Mouse (Mus musculus) heart, embryonic 11.5 days (tissue): ENCODE data around the gene Plpp2. TPM values are rescaled to one million over a fixed set of nuclear protein-coding genes. Genes with fewer than 3 reads are reported as not detected.

Source experiments
- ATAC-seq: fragments of 200-750 bp; cut with Nextera tagmentation; replicated peaks from 2 replicates; pipeline ENCODE4 v1.8.0; 2017; ENCODE audit warnings: moderate library complexity; ENCODE audit not compliant: insufficient number of reproducible peaks, low FRiP score, low TSS enrichment
- H3K27ac ChIP-seq: fragments of 300-500 bp; sonication (generic); 2 replicates; pipeline ENCODE4 v1.5.1; 2014; ENCODE audit warnings: mild to moderate bottlenecking, low read depth, low read length
- H3K27me3 ChIP-seq: fragments of 300-500 bp; sonication (generic); 2 replicates; pipeline ENCODE4 v1.6.1; 2014; ENCODE audit warnings: mild to moderate bottlenecking, low read length, mixed read lengths; ENCODE audit not compliant: control insufficient read depth, insufficient read depth
- H3K36me3 ChIP-seq: fragments of 300-500 bp; sonication (generic); 2 replicates; pipeline ENCODE4 v1.6.1; 2014; ENCODE audit warnings: mild to moderate bottlenecking, low read length, moderate library complexity, mixed read lengths; ENCODE audit not compliant: control insufficient read depth, insufficient read depth
- H3K4me1 ChIP-seq: fragments of 300-500 bp; sonication (generic); 2 replicates; pipeline ENCODE4 v1.6.1; 2014; ENCODE audit warnings: low read length; ENCODE audit not compliant: control insufficient read depth, insufficient read depth
- H3K4me2 ChIP-seq: fragments of 300-500 bp; sonication (generic); 2 replicates; pipeline ENCODE4 v1.6.1; 2014; ENCODE audit warnings: mild to moderate bottlenecking, moderate library complexity
- H3K4me3 ChIP-seq: fragments of 300-500 bp; sonication (generic); 2 replicates; pipeline ENCODE4 v1.5.1; 2014; ENCODE audit warnings: low read depth, low read length
- H3K9ac ChIP-seq: fragments of 300-500 bp; sonication (generic); 2 replicates; pipeline ENCODE4 v1.6.1; 2014; ENCODE audit warnings: mild to moderate bottlenecking, low read depth, low read length, moderate library complexity
- H3K9me3 ChIP-seq: fragments of 300-500 bp; sonication (generic); replicated peaks from 2 replicates; pipeline ENCODE4 v1.6.1; 2016; ENCODE audit warnings: low read length; ENCODE audit not compliant: control insufficient read depth
- WGBS: fragments of 180-500 bp; shearing (Covaris S2); extraction: QIAGEN DNeasy Blood & Tissue Kit; methylation state at CpG from one replicate; pipeline ENCODE4 v1.1.7; 2014; ENCODE audit not compliant: insufficient replicate concordance; 5-methylcytosine and 5-hydroxymethylcytosine counted together
- microRNA-seq: library from miRNA; unstranded; fragments of <30 nt; microRNA quantifications from one replicate; pipeline ENCODE4, GENCODE M21; 2016; ENCODE audit warnings: borderline number of aligned reads
- polyA plus RNA-seq: library from polyadenylated mRNA; unstranded; fragments of >200 nt; fragmentation: Nextera tagmentation; extraction: Ambion mirVana; gene quantifications from 2 replicates; pipeline ENCODE4 v1.2.1, GENCODE M21; 2014

The Plpp2 gene
- polyA plus RNA-seq, 1 experiment from 2014 or later: 14.2 TPM

DNA sequence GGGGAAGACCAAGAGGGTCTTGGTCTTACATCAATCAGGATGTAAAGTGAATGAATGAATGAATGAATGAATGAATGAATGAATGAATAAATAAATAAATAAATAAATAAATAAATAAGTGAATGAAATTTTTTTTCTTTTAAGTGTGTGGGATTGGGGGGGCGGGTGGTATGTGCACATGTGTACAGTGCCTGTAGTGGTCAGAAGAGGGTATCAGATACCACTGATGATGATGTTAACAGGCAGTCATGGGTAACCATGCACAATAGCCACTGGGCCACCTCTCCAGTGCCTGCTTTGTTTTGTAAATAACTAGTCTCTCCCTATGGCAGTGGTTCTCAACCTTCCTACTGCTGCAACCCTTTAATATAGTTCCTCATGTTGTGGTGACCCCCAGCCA, 9.2 kb downstream of the Plpp2 start:
- Histone ChIP-seq H3K27me3 (no peaks in the 10 kb centered on the region), H3K27ac (no peak overlapping the region), H3K9me3 (no peaks in the 10 kb centered on the region), H3K4me1 (no peaks in the 10 kb centered on the region), H3K4me2 (no peak overlapping the region), H3K4me3 (no peak overlapping the region), H3K9ac (no peak overlapping the region), H3K36me3 (no peaks in the 10 kb centered on the region; the same call in 1 of the 2 replicates)
- no peak for ATAC-seq
- 60% methylated on average over 1 of the region's 1 CpGs for WGBS

DNA sequence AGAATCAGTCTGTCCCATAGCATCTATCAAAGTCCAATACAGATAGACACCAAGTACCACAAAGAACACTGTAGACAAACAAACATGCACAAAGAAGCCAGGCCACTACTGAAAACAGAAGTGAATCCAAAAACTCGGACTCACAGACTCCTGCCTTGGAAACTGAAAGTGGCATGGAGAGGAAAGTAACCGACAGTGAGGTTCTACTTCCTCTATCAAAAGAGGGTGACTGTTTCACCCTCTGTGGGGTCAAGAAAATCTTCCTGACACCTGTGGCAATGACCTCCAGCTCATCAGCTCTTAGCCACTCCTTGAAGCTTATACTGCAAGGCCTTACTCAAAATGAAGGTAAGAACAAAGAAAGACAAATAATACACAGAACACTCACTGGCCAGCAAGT, 26.9 kb downstream of the Plpp2 start:
- no peak for ATAC-seq
- 83% methylated on average over 2 of the region's 2 CpGs for WGBS

DNA sequence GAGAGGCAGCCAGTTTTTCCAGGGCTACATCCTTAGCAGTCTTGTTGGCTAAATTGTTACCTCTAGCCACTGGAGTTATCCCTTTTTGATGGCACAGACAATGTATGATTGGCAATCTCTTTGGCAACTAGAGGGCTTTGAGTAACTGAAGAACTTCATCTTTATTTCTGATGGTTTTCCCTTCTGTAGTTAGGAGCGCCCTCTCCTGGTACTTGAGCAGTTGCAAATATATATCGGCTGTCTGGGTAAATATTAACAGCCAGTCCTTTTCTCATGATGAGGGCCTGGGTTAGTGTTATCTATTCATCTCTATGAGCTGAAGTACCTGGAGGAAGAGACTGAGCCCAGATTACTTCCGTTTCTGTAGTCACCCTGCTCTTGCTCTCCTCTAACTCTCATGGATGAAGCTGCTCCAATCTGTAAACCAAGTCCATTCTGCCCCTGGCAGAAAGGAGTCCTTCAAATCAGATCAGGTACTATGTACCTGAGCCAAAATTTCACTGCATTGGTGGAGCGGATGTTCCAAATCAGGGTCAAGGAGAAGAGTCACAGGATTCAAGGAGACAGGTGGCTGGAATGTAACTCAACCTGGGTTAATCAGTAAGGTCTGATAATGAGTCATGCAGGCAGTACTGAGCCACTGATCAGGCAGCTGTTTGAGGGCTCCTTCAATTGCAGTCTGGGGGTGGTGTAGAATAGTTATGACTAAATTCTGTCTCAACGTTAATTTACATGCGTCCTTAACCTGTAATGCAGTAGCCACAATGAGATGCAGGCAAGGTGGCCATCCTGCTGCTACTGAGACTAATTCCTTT, 30.6 kb downstream of the Plpp2 start:
- H3K9me3 ChIP-seq: no peaks in the 10 kb centered on the region; the same call in 1 of the 2 replicates
- H3K4me1 ChIP-seq: no peaks in the 10 kb centered on the region
- H3K36me3 ChIP-seq: no peaks in the 10 kb centered on the region
- no peak overlapping the region for H3K4me2 ChIP-seq
- no peak overlapping the region for H3K4me3 ChIP-seq
- no peaks in the 10 kb centered on the region for H3K27me3 ChIP-seq
- 65% methylated on average over 6 of the region's 6 CpGs for WGBS
- no peak overlapping the region for H3K9ac ChIP-seq
- ATAC-seq: no peak
- H3K27ac ChIP-seq: no peak overlapping the region

More for the DNA sequence above, 26.9 kb downstream of the Plpp2 start:
- Histone ChIP-seq H3K27ac (no peak overlapping the region), H3K4me1 (no peaks in the 10 kb centered on the region), H3K4me2 (no peak overlapping the region), H3K9me3 (no peaks in the 10 kb centered on the region; the same call in 1 of the 2 replicates), H3K36me3 (no peaks in the 10 kb centered on the region), H3K27me3 (no peaks in the 10 kb centered on the region), H3K9ac (no peak overlapping the region), H3K4me3 (no peak overlapping the region)

DNA sequence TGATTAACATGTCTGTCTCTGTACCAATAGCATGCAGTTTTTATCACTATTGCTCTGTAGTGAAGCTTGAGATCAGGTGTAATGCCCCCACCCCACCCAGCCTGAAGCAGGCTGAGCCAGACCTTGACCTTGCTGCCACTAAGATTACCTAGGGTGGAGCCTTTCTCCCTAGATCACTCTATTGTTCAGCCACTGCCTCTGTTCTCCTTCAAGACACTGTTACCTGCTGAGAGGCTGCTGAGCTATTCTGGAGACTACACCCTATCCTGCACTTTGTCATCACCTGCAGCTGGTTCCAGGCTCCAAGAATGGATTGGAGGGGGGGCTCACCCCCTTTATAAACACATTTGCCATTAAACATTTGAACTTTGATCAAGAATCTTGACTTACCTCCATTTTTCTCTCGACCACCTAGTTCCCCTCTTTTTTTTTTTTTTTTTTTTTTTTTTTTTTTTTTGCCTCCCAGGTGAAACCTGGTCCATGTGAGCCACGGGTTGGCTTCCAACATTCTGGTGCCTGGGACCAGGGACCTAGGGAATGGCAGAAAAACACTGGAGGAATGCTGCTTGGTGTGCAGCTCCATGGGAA, 36.8 kb downstream of the Plpp2 start:
- no peak for ATAC-seq
- H3K9me3 ChIP-seq: no peaks in the 10 kb centered on the region
- no peak overlapping the region for H3K9ac ChIP-seq
- H3K27ac ChIP-seq: no peak overlapping the region
- no peak overlapping the region for H3K4me2 ChIP-seq
- 40% methylated on average over 2 of the region's 2 CpGs for WGBS
- no peak overlapping the region for H3K4me3 ChIP-seq
- H3K4me1 ChIP-seq: no peaks in the 10 kb centered on the region
- H3K27me3 ChIP-seq: no peaks in the 10 kb centered on the region
- no peaks in the 10 kb centered on the region for H3K36me3 ChIP-seq

DNA sequence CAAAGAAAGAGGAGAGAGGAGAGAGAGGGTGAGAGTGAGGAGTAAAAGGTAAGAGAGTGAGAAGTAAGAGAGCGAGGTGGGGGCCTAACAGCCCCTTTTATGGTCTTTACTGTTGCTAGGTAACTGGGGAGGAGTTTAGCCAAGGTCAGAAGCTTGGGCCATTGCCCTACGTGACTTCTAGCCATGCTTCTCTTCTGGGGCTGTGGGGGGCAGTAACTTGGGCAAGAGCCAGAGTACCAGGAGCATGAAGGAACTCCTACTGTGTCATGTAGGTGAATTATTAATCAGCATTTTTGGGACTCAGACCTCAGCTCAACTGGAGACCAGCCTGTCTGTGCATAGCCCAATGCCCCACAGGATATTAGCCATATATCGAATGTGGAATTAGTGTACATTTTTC, 37.7 kb downstream of the Plpp2 start:
- Histone ChIP-seq H3K4me2 (no peak overlapping the region), H3K27me3 (no peaks in the 10 kb centered on the region), H3K9me3 (no peaks in the 10 kb centered on the region), H3K36me3 (no peaks in the 10 kb centered on the region), H3K4me3 (no peak overlapping the region), H3K27ac (no peak overlapping the region), H3K9ac (no peak overlapping the region), H3K4me1 (no peaks in the 10 kb centered on the region)
- ATAC-seq: no peak
- WGBS: 64% methylated on average over 3 of the region's 3 CpGs

Small RNA genes lying within 50 kb of the gene (microRNA-seq; reads per million reads assigned to microRNA genes)
- gene Mir6909: not detected

Other genes with a start within 250 kb of the Plpp2 start
- gene Vmn2r82, start 177.3 kb downstream of the Plpp2 start, polyA plus RNA-seq: not detected in 2 replicates
- gene Vmn2r83, start 65.1 kb downstream of the Plpp2 start, polyA plus RNA-seq: not detected in 2 replicates
- 26.5 and 29.3 TPM in 2 replicates for gene Mier2, start 21.4 kb upstream of the Plpp2 start, polyA plus RNA-seq
- not detected in 2 replicates for gene Theg, start 53.5 kb upstream of the Plpp2 start, polyA plus RNA-seq
- gene C2cd4c, start 80.2 kb upstream of the Plpp2 start, polyA plus RNA-seq: not detected in 2 replicates
- gene Shc2, start 104.1 kb upstream of the Plpp2 start, polyA plus RNA-seq: 1.3 and 2.6 TPM in 2 replicates
- gene Odf3l2, start 111.9 kb upstream of the Plpp2 start, polyA plus RNA-seq: not detected in 2 replicates
- 1.1 and 1.5 TPM in 2 replicates for gene Madcam1, start 130.8 kb upstream of the Plpp2 start, polyA plus RNA-seq
- 47.4 and 48.6 TPM in 2 replicates for gene Tpgs1, start 135.6 kb upstream of the Plpp2 start, polyA plus RNA-seq
- 159 and 164 TPM in 2 replicates for gene Cdc34, start 148.4 kb upstream of the Plpp2 start, polyA plus RNA-seq
- 0.40 and 1.0 TPM in 2 replicates for gene Gzmm, start 155.2 kb upstream of the Plpp2 start, polyA plus RNA-seq
- 1,233 and 1,252 TPM in 2 replicates for gene Bsg, start 170.7 kb upstream of the Plpp2 start, polyA plus RNA-seq
- 0.13 and 0.14 TPM in 2 replicates for gene Hcn2, start 182.8 kb upstream of the Plpp2 start, polyA plus RNA-seq
- 22.7 and 23.6 TPM in 2 replicates for gene Polrmt, start 212.8 kb upstream of the Plpp2 start, polyA plus RNA-seq
- gene Fgf22, start 221.3 kb upstream of the Plpp2 start, polyA plus RNA-seq: 0.26 TPM in 1 of 2 replicates, not detected in the other
- 63.1 and 69.0 TPM in 2 replicates for gene Rnf126, start 233.2 kb upstream of the Plpp2 start, polyA plus RNA-seq
- gene Fstl3, start 243.5 kb upstream of the Plpp2 start, polyA plus RNA-seq: 11.4 TPM in 2 replicates